Mouse (Mus musculus): Measurements from ENCODE around the gene Gpr18. TPM values are rescaled to one million over a fixed set of nuclear protein-coding genes. Genes with fewer than 3 reads are reported as not detected.

Gene Gpr18
- polyA plus RNA-seq, 1 experiment = not detected

GRCm38 (mm10) chr14:121920511-121921124 is 5.0 kb upstream of the Gpr18 start:
- Histone ChIP-seq H3K36me3 (ENCODE audit: control insufficient read depth) (peaks cover 11% of the 10 kb centered on the region), H3K4me1 (ENCODE audit: control insufficient read depth) (no peaks in the 10 kb centered on the region), H3K4me3 (replicated peaks) (no peak overlapping the region), H3K9me3 (ENCODE audit: control insufficient read depth, low read length) (no peaks in the 10 kb centered on the region), H3K27me3 (ENCODE audit: control insufficient read depth) (no peaks in the 10 kb centered on the region)
- TF ChIP-seq GATA1 (IDR thresholded peaks at IDR 0.05; ENCODE audit: low read length) (no peak), TAL1 (IDR thresholded peaks at IDR 0.05; ENCODE audit: low read length) (no peak)

GRCm38 (mm10) chr14:121919752-121920151 is 4.2 kb upstream of the Gpr18 start:
- Histone ChIP-seq H3K36me3 (ENCODE audit: control insufficient read depth) (peaks cover 11% of the 10 kb centered on the region), H3K27me3 (ENCODE audit: control insufficient read depth) (no peaks in the 10 kb centered on the region), H3K4me1 (ENCODE audit: control insufficient read depth) (no peaks in the 10 kb centered on the region), H3K4me3 (replicated peaks) (no peak overlapping the region), H3K9me3 (ENCODE audit: control insufficient read depth, low read length) (no peaks in the 10 kb centered on the region)
- TF ChIP-seq GATA1 (IDR thresholded peaks at IDR 0.05; ENCODE audit: low read length) (no peak), TAL1 (IDR thresholded peaks at IDR 0.05; ENCODE audit: low read length) (no peak)

GRCm38 (mm10) chr14:121918266-121918665 is 2.7 kb upstream of the Gpr18 start:
- Histone ChIP-seq H3K27me3 (ENCODE audit: control insufficient read depth) (no peaks in the 10 kb centered on the region), H3K4me1 (ENCODE audit: control insufficient read depth) (no peaks in the 10 kb centered on the region), H3K4me3 (replicated peaks) (no peak overlapping the region), H3K36me3 (ENCODE audit: control insufficient read depth) (peaks cover 11% of the 10 kb centered on the region), H3K9me3 (ENCODE audit: control insufficient read depth, low read length) (no peaks in the 10 kb centered on the region)
- no peak for TF ChIP-seq GATA1 (IDR thresholded peaks at IDR 0.05; ENCODE audit: low read length)

GRCm38 (mm10) chr14:121916311-121917094 is 922 bp upstream of the Gpr18 start:
- Histone ChIP-seq H3K4me3 (replicated peaks) (no peak overlapping the region), H3K9me3 (ENCODE audit: control insufficient read depth, low read length) (no peaks in the 10 kb centered on the region), H3K36me3 (ENCODE audit: control insufficient read depth) (peaks cover 21% of the 10 kb centered on the region), H3K27me3 (ENCODE audit: control insufficient read depth) (no peaks in the 10 kb centered on the region), H3K4me1 (ENCODE audit: control insufficient read depth) (no peaks in the 10 kb centered on the region)
- TF ChIP-seq TAL1 (IDR thresholded peaks at IDR 0.05; ENCODE audit: low read length) (no peak), GATA1 (IDR thresholded peaks at IDR 0.05; ENCODE audit: low read length) (no peak)

GRCm38 (mm10) chr14:121915143-121915542 is 438 bp downstream of the Gpr18 start:
- no peak overlapping the region for H3K4me3 ChIP-seq (replicated peaks)
- TF ChIP-seq TAL1 (IDR thresholded peaks at IDR 0.05; ENCODE audit: low read length) = no peak
- no peak for TF ChIP-seq GATA1 (IDR thresholded peaks at IDR 0.05; ENCODE audit: low read length)
- H3K36me3 ChIP-seq (ENCODE audit: control insufficient read depth) = peaks cover 21% of the 10 kb centered on the region
- H3K9me3 ChIP-seq (ENCODE audit: control insufficient read depth, low read length) = no peaks in the 10 kb centered on the region
- H3K27me3 ChIP-seq (ENCODE audit: control insufficient read depth) = no peaks in the 10 kb centered on the region
- no peaks in the 10 kb centered on the region for H3K4me1 ChIP-seq (ENCODE audit: control insufficient read depth)

- no peaks in the 10 kb centered on the region for H3K27me3 ChIP-seq (ENCODE audit: control insufficient read depth)
- H3K4me3 ChIP-seq (replicated peaks) = no peak overlapping the region
- H3K36me3 ChIP-seq (ENCODE audit: control insufficient read depth) = peaks cover 30% of the 10 kb centered on the region
- peaks cover 3% of the 10 kb centered on the region; the same call in 1 of the 2 replicates for H3K4me1 ChIP-seq (ENCODE audit: control insufficient read depth)
- H3K9me3 ChIP-seq (ENCODE audit: control insufficient read depth, low read length) = no peaks in the 10 kb centered on the region
- TF ChIP-seq TAL1 (IDR thresholded peaks at IDR 0.05; ENCODE audit: low read length) (no peak), GATA1 (IDR thresholded peaks at IDR 0.05; ENCODE audit: low read length) (no peak)
Measured at GRCm38 (mm10) chr14:121912501-121912900, 3.1 kb downstream of the Gpr18 start.

- no peak overlapping the region for H3K4me3 ChIP-seq (replicated peaks)
- no peaks in the 10 kb centered on the region for H3K9me3 ChIP-seq (ENCODE audit: control insufficient read depth, low read length)
- H3K36me3 ChIP-seq (ENCODE audit: control insufficient read depth) = peaks cover 22% of the 10 kb centered on the region
- H3K27me3 ChIP-seq (ENCODE audit: control insufficient read depth) = no peaks in the 10 kb centered on the region
- peaks cover 22% of the 10 kb centered on the region for H3K4me1 ChIP-seq (ENCODE audit: control insufficient read depth)
- TF ChIP-seq GATA1 (IDR thresholded peaks at IDR 0.05; ENCODE audit: low read length) = no peak
- TF ChIP-seq TAL1 (IDR thresholded peaks at IDR 0.05; ENCODE audit: low read length) = no peak
Measured at GRCm38 (mm10) chr14:121909868-121910267, 5.7 kb downstream of the Gpr18 start.

- Histone ChIP-seq H3K9me3 (ENCODE audit: control insufficient read depth, low read length) (no peaks in the 10 kb centered on the region), H3K36me3 (ENCODE audit: control insufficient read depth) (peaks cover 19% of the 10 kb centered on the region), H3K4me1 (ENCODE audit: control insufficient read depth) (peaks cover 29% of the 10 kb centered on the region), H3K27me3 (ENCODE audit: control insufficient read depth) (no peaks in the 10 kb centered on the region), H3K4me3 (replicated peaks) (no peak overlapping the region)
- TF ChIP-seq GATA1 (IDR thresholded peaks at IDR 0.05; ENCODE audit: low read length) (no peak), TAL1 (IDR thresholded peaks at IDR 0.05; ENCODE audit: low read length) (no peak)
Measured at GRCm38 (mm10) chr14:121906992-121907681, 8.4 kb downstream of the Gpr18 start.

GRCm38 (mm10) chr14:121906341-121906991 is 9.1 kb downstream of the Gpr18 start:
- Histone ChIP-seq H3K4me3 (replicated peaks) (no peak overlapping the region), H3K27me3 (ENCODE audit: control insufficient read depth) (no peaks in the 10 kb centered on the region), H3K9me3 (ENCODE audit: control insufficient read depth, low read length) (no peaks in the 10 kb centered on the region), H3K36me3 (ENCODE audit: control insufficient read depth) (peaks cover 12% of the 10 kb centered on the region), H3K4me1 (ENCODE audit: control insufficient read depth) (peaks cover 29% of the 10 kb centered on the region)
- TF ChIP-seq TAL1 (IDR thresholded peaks at IDR 0.05; ENCODE audit: low read length) = no peak
